Mouse (Mus musculus): ENCODE data around the gene Lama1. TPM values are rescaled to one million over a fixed set of nuclear protein-coding genes. Genes with fewer than 3 reads are reported as not detected.

The Lama1 gene
- polyA plus RNA-seq (2015; fragmentation: Nextera tagmentation; extraction: Ambion mirVana) = 20.1 and 24.9 TPM in 2 replicates

DNA sequence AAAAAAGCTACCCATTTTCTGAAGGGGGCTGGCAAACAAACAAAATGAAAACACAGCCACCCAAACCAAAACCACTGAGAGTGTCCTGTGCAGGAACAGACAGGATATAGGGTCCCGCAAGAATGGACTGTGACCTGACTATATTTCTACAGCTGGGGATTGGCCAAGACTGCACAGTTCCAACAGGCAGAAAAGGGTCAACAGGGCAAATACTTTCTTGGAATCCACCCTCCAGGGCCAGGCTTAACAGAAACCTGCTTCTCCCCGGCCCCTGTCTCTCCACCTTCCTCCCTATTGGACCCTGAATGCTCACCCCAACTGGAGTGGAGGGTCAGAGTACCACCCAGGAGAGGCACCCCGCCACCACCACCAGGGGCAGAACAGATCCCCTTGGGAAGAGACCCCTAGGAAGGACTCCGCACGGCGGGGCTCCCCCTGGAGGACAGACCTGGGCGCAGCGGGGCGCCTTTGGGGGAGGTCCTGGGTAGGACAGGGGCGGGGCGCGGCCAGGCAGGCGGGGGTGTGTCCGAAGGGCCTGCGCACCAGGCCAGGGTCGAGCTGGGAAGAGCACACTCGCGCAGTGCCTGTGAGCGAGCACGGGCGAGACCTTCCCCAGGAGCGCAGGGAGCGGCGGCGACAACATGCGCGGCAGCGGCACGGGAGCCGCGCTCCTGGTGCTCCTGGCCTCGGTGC, at the start of gene Lama1:
Lama1 (plus strand) TSS at position 566 of the 693 bp plus-strand sequence.
- H3K9me3 ChIP-seq (replicated peaks; ENCODE audit: low read length) = no peaks in the 10 kb centered on the region
- H3K4me2 ChIP-seq (ENCODE audit: low read length) = peak within 1 kb of the TSS; percentile 99
- peak; percentile 97 for ATAC-seq (replicated peaks; ENCODE audit: low FRiP score, low read depth)
- peak; percentile 96 for TF ChIP-seq CTCF (IDR thresholded peaks at IDR 0.05; ENCODE audit: low read depth)
- H3K27me3 ChIP-seq (ENCODE audit: insufficient read depth, low read length) = no peaks in the 10 kb centered on the region
- peak within 1 kb of the TSS; percentile 77 for H3K4me3 ChIP-seq (replicated peaks; ENCODE audit: low read depth, low read length)
- H3K36me3 ChIP-seq (ENCODE audit: insufficient read depth, low read length) = no peaks in the 10 kb centered on the region
- H3K4me1 ChIP-seq (replicated peaks; ENCODE audit: insufficient read depth, low read length) = peaks cover 10% of the 10 kb centered on the region; the same call in 1 of the 2 replicates
- WGBS = 3% methylated on average over 28 of the region's 32 CpGs
- H3K9ac ChIP-seq (ENCODE audit: low read depth, low read length) = peak within 1 kb of the TSS; percentile 78
- H3K27ac ChIP-seq = peak within 1 kb of the TSS; percentile 76
- peak; percentile 89 for DNase-seq (ENCODE audit: low spot score)

DNA sequence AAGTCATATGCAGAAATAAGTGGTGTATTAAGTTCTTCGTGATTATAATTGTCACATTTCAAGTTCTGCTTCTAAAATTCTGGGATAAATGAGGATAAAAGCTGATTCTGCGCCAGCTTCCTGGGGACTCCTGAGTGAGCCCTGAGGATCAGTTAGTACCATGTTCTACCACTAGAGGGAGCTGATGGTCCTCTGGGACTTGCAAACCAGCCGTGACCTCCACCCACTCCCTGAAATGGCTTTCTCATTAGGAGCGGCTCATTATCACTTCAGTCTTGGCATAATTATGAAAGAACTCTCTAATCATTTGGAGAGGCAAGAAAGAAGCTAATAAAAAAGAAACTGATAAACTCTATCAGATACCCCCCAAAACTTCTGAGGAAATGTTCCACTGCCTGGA, 45.6 kb upstream of the Lama1 start:
- no peaks in the 10 kb centered on the region for H3K27me3 ChIP-seq (ENCODE audit: insufficient read depth, low read length)
- WGBS = 9% methylated on average over 4 of the region's 4 CpGs
- DNase-seq (ENCODE audit: low spot score) (peak; percentile 82), ATAC-seq (replicated peaks; ENCODE audit: low FRiP score, low read depth) (no peak)
- no peaks in the 10 kb centered on the region for H3K9me3 ChIP-seq (replicated peaks; ENCODE audit: low read length)
- no peak overlapping the region for H3K4me3 ChIP-seq (replicated peaks; ENCODE audit: low read depth, low read length)
- no peak overlapping the region for H3K4me2 ChIP-seq (ENCODE audit: low read length)
- no peaks in the 10 kb centered on the region for H3K4me1 ChIP-seq (replicated peaks; ENCODE audit: insufficient read depth, low read length)
- no peaks in the 10 kb centered on the region for H3K36me3 ChIP-seq (ENCODE audit: insufficient read depth, low read length)
- no peak overlapping the region for H3K9ac ChIP-seq (ENCODE audit: low read depth, low read length)
- H3K27ac ChIP-seq = no peak overlapping the region
- peak; percentile 97 for TF ChIP-seq CTCF (IDR thresholded peaks at IDR 0.05; ENCODE audit: low read depth)

- Histone ChIP-seq H3K36me3 (ENCODE audit: insufficient read depth, low read length) (no peaks in the 10 kb centered on the region), H3K27me3 (ENCODE audit: insufficient read depth, low read length) (no peaks in the 10 kb centered on the region), H3K9me3 (replicated peaks; ENCODE audit: low read length) (no peaks in the 10 kb centered on the region), H3K27ac (no peak overlapping the region), H3K4me1 (replicated peaks; ENCODE audit: insufficient read depth, low read length) (no peaks in the 10 kb centered on the region), H3K9ac (ENCODE audit: low read depth, low read length) (no peak overlapping the region), H3K4me3 (replicated peaks; ENCODE audit: low read depth, low read length) (no peak overlapping the region), H3K4me2 (ENCODE audit: low read length) (no peak overlapping the region)
- ATAC-seq (replicated peaks; ENCODE audit: low FRiP score, low read depth) = no peak
- no peak for TF ChIP-seq CTCF (IDR thresholded peaks at IDR 0.05; ENCODE audit: low read depth)
- WGBS = 71% methylated on average over 3 of the region's 3 CpGs
- DNase-seq (ENCODE audit: low spot score) = no peak
Observed at GRCm38 (mm10) chr17:67664299-67664698, 32.8 kb upstream of the Lama1 start.

DNA sequence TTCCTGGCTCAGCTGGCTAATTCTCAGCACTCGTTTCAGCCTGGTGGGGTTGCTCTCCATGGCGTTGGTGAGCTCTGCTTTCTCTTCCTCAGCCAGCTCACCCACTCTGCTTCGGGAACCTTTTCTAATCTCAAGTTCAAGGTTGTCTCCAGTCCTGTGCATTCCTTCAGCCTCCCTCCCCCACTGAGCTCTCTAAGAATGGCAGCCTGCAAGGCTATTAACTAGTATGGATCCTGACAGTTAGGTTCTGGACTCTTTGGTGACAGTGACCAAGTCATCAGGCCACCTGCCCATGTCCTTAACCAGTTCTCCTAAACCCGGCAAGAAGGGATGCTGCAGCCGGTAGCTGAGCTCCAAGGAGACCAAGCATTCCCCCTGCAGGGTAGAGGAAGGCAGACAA, 30.1 kb upstream of the Lama1 start:
- no peak for ATAC-seq (replicated peaks; ENCODE audit: low FRiP score, low read depth)
- 63% methylated on average over 5 of the region's 5 CpGs for WGBS
- no peak for TF ChIP-seq CTCF (IDR thresholded peaks at IDR 0.05; ENCODE audit: low read depth)

DNA sequence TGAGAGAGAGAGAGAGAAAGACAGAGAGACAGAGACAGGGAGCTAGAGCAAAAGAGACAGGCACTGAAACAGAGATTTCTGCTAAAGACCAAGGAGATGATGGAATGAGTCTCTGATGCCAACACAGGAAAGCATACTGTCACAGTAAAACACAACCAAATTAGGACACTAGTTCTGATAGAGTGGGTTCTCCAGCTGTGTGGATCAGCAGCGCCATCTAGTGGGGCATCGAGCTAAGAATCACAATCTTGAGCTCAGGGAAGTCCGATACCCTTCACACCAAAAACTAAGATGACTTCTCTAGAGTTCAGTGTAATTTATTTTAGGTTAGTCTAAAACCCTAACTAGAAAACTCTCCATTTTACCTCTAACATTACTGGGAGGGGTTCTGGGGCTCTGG, 29.1 kb upstream of the Lama1 start:
- peak; percentile 93 for TF ChIP-seq CTCF (IDR thresholded peaks at IDR 0.05; ENCODE audit: low read depth)
- H3K4me3 ChIP-seq (replicated peaks; ENCODE audit: low read depth, low read length) = no peak overlapping the region
- H3K27ac ChIP-seq = no peak overlapping the region
- no peak overlapping the region for H3K9ac ChIP-seq (ENCODE audit: low read depth, low read length)
- H3K9me3 ChIP-seq (replicated peaks; ENCODE audit: low read length) = no peaks in the 10 kb centered on the region
- no peaks in the 10 kb centered on the region for H3K4me1 ChIP-seq (replicated peaks; ENCODE audit: insufficient read depth, low read length)
- 13% methylated on average over 3 of the region's 3 CpGs for WGBS
- no peaks in the 10 kb centered on the region for H3K27me3 ChIP-seq (ENCODE audit: insufficient read depth, low read length)
- H3K36me3 ChIP-seq (ENCODE audit: insufficient read depth, low read length) = no peaks in the 10 kb centered on the region
- no peak overlapping the region for H3K4me2 ChIP-seq (ENCODE audit: low read length)
- peak; percentile 86 for DNase-seq (ENCODE audit: low spot score)
- no peak for ATAC-seq (replicated peaks; ENCODE audit: low FRiP score, low read depth)

More for the DNA sequence above, 30.1 kb upstream of the Lama1 start:
- Histone ChIP-seq H3K4me3 (replicated peaks; ENCODE audit: low read depth, low read length) (no peak overlapping the region), H3K27me3 (ENCODE audit: insufficient read depth, low read length) (no peaks in the 10 kb centered on the region), H3K4me2 (ENCODE audit: low read length) (no peak overlapping the region), H3K9me3 (replicated peaks; ENCODE audit: low read length) (no peaks in the 10 kb centered on the region), H3K9ac (ENCODE audit: low read depth, low read length) (no peak overlapping the region), H3K36me3 (ENCODE audit: insufficient read depth, low read length) (no peaks in the 10 kb centered on the region), H3K4me1 (replicated peaks; ENCODE audit: insufficient read depth, low read length) (no peaks in the 10 kb centered on the region), H3K27ac (no peak overlapping the region)
- no peak for DNase-seq (ENCODE audit: low spot score)

GRCm38 (mm10) chr17:67678576-67678975, 18.5 kb upstream of the Lama1 start:
- no peaks in the 10 kb centered on the region for H3K4me1 ChIP-seq (replicated peaks; ENCODE audit: insufficient read depth, low read length)
- no peaks in the 10 kb centered on the region for H3K9me3 ChIP-seq (replicated peaks; ENCODE audit: low read length)
- no peak for TF ChIP-seq CTCF (IDR thresholded peaks at IDR 0.05; ENCODE audit: low read depth)
- no peaks in the 10 kb centered on the region for H3K27me3 ChIP-seq (ENCODE audit: insufficient read depth, low read length)
- WGBS = 92% methylated on average over 1 of the region's 1 CpGs
- DNase-seq (ENCODE audit: low spot score) (no peak), ATAC-seq (replicated peaks; ENCODE audit: low FRiP score, low read depth) (no peak)
- no peaks in the 10 kb centered on the region for H3K36me3 ChIP-seq (ENCODE audit: insufficient read depth, low read length)
- H3K9ac ChIP-seq (ENCODE audit: low read depth, low read length) = no peak overlapping the region
- no peak overlapping the region for H3K4me3 ChIP-seq (replicated peaks; ENCODE audit: low read depth, low read length)
- no peak overlapping the region for H3K4me2 ChIP-seq (ENCODE audit: low read length)
- no peak overlapping the region for H3K27ac ChIP-seq
